Mouse (Mus musculus): ENCODE measurements around the gene Olfr1382. TPM values are rescaled to one million over a fixed set of nuclear protein-coding genes. Genes with fewer than 3 reads are reported as not detected.
"Not testable (repeated sequence)": the region's sequence is repeated elsewhere in the genome, so short reads cannot be mapped to it uniquely, and the experiment has no call there.

The Olfr1382 gene
- not detected for total RNA-seq (2021)
- long read RNA-seq, experiment 1 = 0 reads
- long read RNA-seq, experiment 2 = 0 reads

DNA sequence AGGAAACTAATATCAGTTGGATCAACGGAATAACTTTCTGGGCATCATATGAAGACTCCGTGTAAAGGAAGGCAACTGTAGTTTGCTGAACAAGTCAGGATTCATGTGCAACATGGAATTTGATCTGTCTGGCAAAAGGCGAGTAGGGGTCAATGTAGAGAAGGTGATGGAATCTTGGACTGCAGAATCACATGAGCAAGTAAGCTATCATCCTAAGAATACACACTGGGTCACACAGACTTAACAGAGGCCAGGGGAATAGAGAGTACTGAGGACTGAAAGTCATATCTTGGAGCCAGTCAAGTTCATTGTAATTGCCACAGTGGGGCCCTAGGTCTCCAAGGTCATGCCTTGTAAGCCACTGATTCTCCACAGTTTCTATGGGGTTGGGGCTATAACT, at the start of gene Olfr1382:
Olfr1382 (plus strand) TSS at position 301 of the 400 bp plus-strand sequence.
- no peak within 1 kb of the TSS for H3K4me3 ChIP-seq
- no peak for DNase-seq (ENCODE audit: low spot score in 2 of 2)
- H3K27ac ChIP-seq = no peak within 1 kb of the TSS
- no peak for TF ChIP-seq CTCF (conservative IDR thresholded peaks at IDR 0.05)

DNA sequence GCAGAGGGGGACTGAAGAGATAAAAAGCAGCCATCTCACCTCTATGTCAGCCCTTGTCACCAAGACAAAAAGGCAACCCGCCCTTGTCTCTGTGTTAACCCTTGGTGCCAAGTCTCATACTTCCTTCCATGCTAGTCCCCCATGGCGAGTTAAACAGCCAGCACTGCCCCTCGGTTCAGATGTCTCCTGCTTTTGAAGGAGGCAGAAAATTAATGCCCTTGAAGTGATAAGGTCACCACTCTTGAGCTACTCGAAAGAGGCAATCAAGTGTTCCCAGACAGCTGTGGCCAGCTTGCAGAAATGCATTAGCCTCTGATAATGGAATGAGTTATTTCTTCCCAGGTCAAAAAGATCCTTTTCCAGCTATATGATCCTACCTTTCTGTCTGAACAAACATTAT, 42.1 kb upstream of the Olfr1382 start:
- Histone ChIP-seq H3K27ac (no peak overlapping the region), H3K4me3 (no peak overlapping the region)
- no peak for DNase-seq (ENCODE audit: low spot score in 2 of 2)
- no peak for TF ChIP-seq CTCF (conservative IDR thresholded peaks at IDR 0.05)

DNA sequence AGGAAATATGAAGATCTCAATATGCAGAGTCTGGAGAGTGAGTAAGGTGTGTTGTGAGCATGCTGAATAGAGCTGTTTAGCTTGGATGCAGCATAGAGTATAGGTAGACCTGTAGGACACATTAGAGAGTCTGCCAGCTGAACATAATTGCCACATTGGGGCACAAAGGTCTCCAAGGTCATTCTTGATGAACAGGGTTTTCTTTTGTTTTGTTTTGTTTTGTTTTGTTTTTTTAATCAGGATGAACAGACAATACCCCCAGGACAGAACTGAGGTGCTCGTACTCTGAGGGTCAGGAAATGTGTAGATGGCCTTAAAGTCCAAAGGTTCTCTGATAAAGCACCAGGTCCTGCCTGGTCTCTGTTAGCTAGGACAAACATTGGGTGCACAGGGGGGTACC, 39.3 kb upstream of the Olfr1382 start, which contains the start of gene Olfr1385:
Olfr1385 (plus strand) TSS at position 301 of the 400 bp plus-strand sequence.
- H3K27ac ChIP-seq; H3K4me3 ChIP-seq; DNase-seq (ENCODE audit: low spot score in 2 of 2): not testable (repeated sequence)

DNA sequence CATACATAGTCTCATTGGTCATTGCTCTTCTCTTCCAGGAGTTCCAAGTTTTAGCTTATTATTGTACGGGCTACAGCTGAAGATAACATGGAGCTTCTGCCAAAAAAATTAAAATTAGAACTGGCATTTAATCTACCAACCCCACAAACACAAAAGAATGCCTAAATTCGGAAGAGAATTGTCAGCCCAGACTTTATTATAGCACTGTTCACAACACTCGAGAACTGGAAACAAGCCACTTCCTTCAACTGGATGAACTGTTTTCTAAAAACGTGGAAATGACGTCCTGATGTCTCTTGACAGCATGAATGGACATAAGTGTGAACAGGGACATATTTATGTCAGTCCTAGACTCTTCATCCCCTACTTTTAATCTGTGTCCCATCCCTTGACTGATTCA, 10.0 kb upstream of the Olfr1382 start:
- no peak for DNase-seq (ENCODE audit: low spot score in 2 of 2)
- Histone ChIP-seq H3K4me3 (no peak overlapping the region), H3K27ac (no peak overlapping the region)
- no peak for TF ChIP-seq CTCF (conservative IDR thresholded peaks at IDR 0.05)

DNA sequence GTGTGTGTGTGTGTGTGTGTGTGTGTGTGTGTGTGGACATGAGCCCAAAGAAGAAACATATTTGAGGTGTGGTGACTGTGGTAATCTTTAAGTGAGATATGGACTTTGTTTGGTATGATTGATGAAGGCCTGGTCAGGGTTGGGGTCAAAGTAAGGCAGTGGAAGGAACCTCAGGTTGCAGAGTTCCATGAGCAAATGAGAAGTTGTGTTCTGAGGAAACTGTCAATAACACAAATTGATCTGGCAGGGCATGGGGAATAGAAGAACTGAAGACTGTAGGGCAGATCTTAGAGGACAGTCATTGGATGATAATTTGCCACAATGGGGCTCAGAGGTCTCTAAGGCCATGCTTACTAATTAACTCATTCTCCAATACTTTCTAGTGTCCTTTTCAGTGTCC, 8.7 kb upstream of the Olfr1382 start, which contains the start of gene Olfr1383:
Olfr1383 (plus strand) TSS at position 301 of the 400 bp plus-strand sequence.
- no peak for TF ChIP-seq CTCF (conservative IDR thresholded peaks at IDR 0.05)
- no peak within 1 kb of the TSS for H3K27ac ChIP-seq
- H3K4me3 ChIP-seq = no peak within 1 kb of the TSS
- DNase-seq (ENCODE audit: low spot score in 2 of 2) = no peak

DNA sequence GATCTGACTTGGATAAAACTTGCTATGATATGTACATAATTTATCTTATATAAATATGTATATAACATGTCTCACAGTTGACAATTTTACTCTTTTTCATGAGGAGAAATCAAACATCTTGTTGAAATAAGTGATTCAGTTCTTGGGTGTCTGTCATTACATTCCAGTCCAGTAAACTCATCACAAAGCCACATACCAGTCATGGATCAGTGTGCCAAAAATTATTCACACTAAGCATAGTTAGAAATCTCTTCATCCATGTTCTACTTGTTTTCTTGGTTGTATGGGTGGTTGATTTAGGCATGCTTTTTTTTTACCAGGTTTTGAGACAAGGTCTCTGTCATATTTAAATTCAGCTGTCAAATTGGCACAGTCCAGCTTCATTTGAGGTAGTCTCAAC, 4.7 kb downstream of the Olfr1382 start:
- H3K27ac ChIP-seq = no peak overlapping the region
- no peak for TF ChIP-seq CTCF (conservative IDR thresholded peaks at IDR 0.05)
- no peak overlapping the region for H3K4me3 ChIP-seq
- DNase-seq (ENCODE audit: low spot score in 2 of 2) = no peak

DNA sequence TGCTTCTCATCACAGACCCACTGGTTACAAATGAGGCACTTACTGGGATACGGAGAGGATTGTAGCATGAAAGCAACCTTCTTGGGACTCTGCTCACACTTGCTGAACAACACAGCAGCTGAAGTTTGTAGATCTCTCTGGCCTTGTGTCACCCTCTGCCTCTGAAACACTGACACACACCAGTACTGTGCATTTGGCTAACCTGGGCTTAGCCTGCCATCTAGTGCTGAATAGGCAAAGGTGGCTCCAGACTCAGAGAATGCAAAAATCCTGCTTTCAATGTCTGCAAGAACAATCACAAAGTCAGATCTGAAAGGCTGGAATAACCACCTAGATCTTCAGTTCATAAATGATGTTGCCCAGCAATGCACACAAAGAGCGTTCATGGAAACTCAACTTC, 8.6 kb downstream of the Olfr1382 start:
- peak; percentile 18 to 38 for DNase-seq (ENCODE audit: low spot score in 2 of 2)
- TF ChIP-seq CTCF (conservative IDR thresholded peaks at IDR 0.05) = peak; percentile 66
- H3K27ac ChIP-seq, H3K4me3 ChIP-seq: not testable (repeated sequence)

DNA sequence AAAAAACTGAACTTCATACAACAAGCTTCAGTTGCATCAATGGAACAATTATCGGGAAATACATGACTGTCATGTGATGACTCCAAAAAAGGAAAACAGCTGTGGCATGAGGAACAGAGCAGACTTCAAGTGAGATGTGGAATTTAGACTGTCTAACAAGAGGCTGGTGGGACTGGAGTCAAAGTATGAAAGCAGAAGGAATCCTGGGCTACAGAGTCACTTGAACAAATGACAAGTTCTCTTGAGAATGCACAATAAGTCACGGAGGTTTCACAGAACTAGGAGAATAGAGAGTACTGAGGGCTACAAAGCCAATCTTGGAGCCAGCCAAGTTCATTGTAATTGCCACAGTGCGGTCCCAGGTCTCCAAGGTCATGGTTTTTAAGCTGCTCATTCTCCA, 15.1 kb downstream of the Olfr1382 start, which contains the start of gene Olfr1381:
Olfr1381 (plus strand) TSS at position 301 of the 400 bp plus-strand sequence.
- DNase-seq (ENCODE audit: low spot score in 2 of 2); H3K4me3 ChIP-seq; H3K27ac ChIP-seq: not testable (repeated sequence)

DNA sequence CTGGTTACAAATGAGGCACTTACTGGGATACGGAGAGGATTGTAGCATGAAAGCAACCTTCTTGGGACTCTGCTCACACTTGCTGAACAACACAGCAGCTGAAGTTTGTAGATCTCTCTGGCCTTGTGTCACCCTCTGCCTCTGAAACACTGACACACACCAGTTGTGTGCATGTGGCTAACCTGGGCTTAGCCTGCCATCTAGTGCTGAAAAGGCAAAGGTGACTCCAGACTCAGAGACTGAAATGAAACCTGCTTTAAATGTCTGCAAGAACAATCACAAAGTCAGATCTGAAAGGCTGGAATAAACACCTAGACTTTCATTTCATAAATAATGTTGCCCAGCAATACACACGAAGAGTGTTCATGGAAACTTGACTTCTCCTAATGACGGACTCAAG, 26.0 kb downstream of the Olfr1382 start:
- peak; percentile 63 for TF ChIP-seq CTCF (conservative IDR thresholded peaks at IDR 0.05)
- DNase-seq (ENCODE audit: low spot score in 2 of 2); H3K27ac ChIP-seq; H3K4me3 ChIP-seq: not testable (repeated sequence)

DNA sequence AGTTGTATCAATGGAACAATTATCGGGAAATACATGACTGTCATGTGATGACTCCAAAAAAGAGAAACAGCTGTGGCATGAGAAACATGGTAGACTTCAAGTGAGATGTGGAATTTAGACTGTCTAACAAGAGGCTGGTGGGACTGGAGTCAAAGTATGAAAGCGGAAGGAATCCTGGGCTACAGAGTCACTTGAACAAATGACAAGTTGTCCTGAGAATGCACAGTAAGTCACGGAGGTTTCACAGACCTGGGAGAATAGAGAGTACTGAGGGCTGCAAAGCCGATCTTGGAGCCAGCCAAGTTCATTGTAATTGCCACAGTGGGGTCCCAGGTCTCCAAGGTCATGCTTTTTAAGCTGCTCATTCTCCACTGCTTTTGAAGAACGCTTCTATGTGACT, 28.5 kb downstream of the Olfr1382 start, which contains the start of gene Olfr1380:
Olfr1380 (plus strand) TSS at position 301 of the 400 bp plus-strand sequence.
- not testable (repeated sequence) for DNase-seq (ENCODE audit: low spot score in 2 of 2); H3K27ac ChIP-seq; H3K4me3 ChIP-seq

DNA sequence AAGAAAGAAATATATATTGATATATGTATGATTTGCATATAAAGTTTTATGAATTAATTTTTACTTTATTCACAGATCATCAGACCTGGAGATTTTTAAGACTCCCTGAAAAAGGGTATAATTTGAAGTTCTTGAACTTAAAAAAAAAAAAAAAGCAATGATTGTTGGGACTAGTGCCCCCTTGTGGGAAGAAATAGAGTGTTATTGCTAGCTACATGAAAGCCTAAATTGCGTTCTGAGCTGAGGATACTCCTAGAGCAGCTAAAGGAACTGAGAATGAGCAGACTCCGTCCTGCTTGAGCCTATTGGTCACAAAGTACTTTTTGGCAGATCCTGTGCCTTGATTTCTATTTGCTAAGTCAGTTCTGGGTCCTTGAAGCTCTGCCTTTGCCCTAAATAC, 47.0 kb downstream of the Olfr1382 start:
- H3K4me3 ChIP-seq; DNase-seq (ENCODE audit: low spot score in 2 of 2); H3K27ac ChIP-seq: not testable (repeated sequence)
- TF ChIP-seq CTCF (conservative IDR thresholded peaks at IDR 0.05) = peak; percentile 58

DNA sequence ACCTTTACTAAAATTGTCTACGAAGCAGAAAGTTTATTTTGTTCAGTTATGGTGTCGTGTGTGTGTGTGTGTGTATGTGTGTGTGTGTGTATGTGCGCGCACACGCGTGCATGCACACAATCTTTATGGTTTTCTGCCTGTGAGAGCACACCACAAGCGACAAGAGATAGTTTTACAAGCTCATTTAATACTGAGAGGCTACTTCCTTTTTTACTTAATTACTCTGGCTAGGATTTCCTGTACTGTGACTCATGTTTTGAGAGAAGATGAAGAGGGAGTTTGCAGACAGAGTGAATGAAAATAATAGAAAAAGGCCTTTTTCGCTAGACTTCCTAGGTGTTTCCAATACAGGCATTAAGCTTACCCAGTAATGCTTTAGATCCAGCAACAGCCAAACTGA, 52.4 kb downstream of the Olfr1382 start:
- DNase-seq (ENCODE audit: low spot score in 2 of 2); H3K27ac ChIP-seq; H3K4me3 ChIP-seq: not testable (repeated sequence)

Other genes with a start within 250 kb of the Olfr1382 start
- not detected for gene Olfr1393, start 249.9 kb upstream of the Olfr1382 start, total RNA-seq (2021)
- not detected for gene Olfr1392, start 243.0 kb upstream of the Olfr1382 start, total RNA-seq (2021)
- not detected for gene Olfr10, start 223.5 kb upstream of the Olfr1382 start, total RNA-seq (2021)
- not detected for gene Olfr1391, start 205.5 kb upstream of the Olfr1382 start, total RNA-seq (2021)
- not detected for gene Olfr1390, start 193.1 kb upstream of the Olfr1382 start, total RNA-seq (2021)
- not detected for gene Olfr1389, start 105.2 kb upstream of the Olfr1382 start, total RNA-seq (2021)
- gene Olfr1388, start 91.6 kb upstream of the Olfr1382 start, total RNA-seq (2021) = under 1 TPM; 0.61 to 0.67 TPM
- not detected for gene Olfr1387, start 72.9 kb upstream of the Olfr1382 start, total RNA-seq (2021)
- gene Olfr1386, start 63.2 kb upstream of the Olfr1382 start, total RNA-seq (2021) = not detected
- gene Olfr1385, start 39.2 kb upstream of the Olfr1382 start, total RNA-seq (2021) = not detected
- not detected for gene Olfr1384, start 21.5 kb upstream of the Olfr1382 start, total RNA-seq (2021)
- not detected for gene Olfr1383, start 8.6 kb upstream of the Olfr1382 start, total RNA-seq (2021)
- not detected for gene Olfr1381, start 15.2 kb downstream of the Olfr1382 start, total RNA-seq (2021)
- gene Olfr1380, start 28.6 kb downstream of the Olfr1382 start, total RNA-seq (2021) = not detected
- gene Flt4, start 81.0 kb downstream of the Olfr1382 start, total RNA-seq (2021) = 1 to 10 TPM; 2.2 to 2.6 TPM
- gene Scgb3a1, start 135.4 kb downstream of the Olfr1382 start, total RNA-seq (2021) = not detected
- gene Cnot6, start 184.5 kb downstream of the Olfr1382 start, total RNA-seq (2021) = 10 to 100 TPM; 43.6 to 46.4 TPM